14 mouse cellular contexts compared by ENCODE assay signal in the genomic region with DNA sequence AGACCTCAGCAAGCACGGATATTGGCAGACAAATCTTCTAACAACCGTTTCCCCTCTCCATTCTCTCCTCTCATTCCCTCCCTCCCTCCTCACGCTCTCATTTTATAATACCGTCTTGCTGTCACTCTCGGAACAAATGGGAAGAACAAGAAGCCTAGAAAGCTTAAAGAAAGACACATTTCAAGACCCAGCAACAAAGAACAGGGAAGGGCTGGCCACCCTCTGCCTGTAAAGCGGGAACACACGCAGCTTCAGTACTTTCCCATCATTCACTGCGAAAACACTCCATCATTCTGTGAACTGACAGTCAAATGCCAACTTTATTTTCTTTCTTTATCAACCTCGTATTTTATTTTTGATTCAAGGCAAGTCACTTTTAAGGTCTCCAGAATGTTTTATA.
DNase-seq lines count a peak whose midpoint lies in the region; ATAC-seq lines count a peak whose summit lies in the region.
"Had no signal": no experiment of that assay in that cellular context is flagged by ENCODE, and none has a peak within 500 bp of the region (broad histone marks: within the 10 kb centered on the region; RNA-seq: fewer than 3 reads in every experiment).

No protein-coding gene starts in this region.

- no peak overlapping the region for H3K4me2 ChIP-seq in kidney, embryonic 14.5 days (replicated peaks; ENCODE audit: low read depth, low read length)
- H3K4me2 ChIP-seq in embryonic facial prominence, embryonic 15.5 days (replicated peaks) = 0 out of 2 replicates have a peak overlapping the region, but pooled peaks have one; percentile 8
- H3K4me2 ChIP-seq in limb, embryonic 15.5 days = peak overlapping the region; percentile 20; the same call in 1 of the 2 replicates
- H3K4me2 ChIP-seq in neural tube, embryonic 12.5 days (replicated peaks) = peak overlapping the region; percentile 37
- H3K4me2 ChIP-seq: kidney, embryonic 15.5 days had no signal

- WGBS in kidney, embryonic 14.5 days = 38% methylated on average over 9 of the region's 9 CpGs
- WGBS in embryonic facial prominence, embryonic 15.5 days = 25% methylated on average over 9 of the region's 9 CpGs
- WGBS in limb, embryonic 15.5 days = 20% methylated on average over 9 of the region's 9 CpGs
- 18% methylated on average over 9 of the region's 9 CpGs for WGBS in neural tube, embryonic 12.5 days

- ATAC-seq in kidney, embryonic 14.5 days (ENCODE audit: low FRiP score, low TSS enrichment) = peak; percentile 57; the same call in 1 of the 2 replicates
- ATAC-seq in embryonic facial prominence, embryonic 15.5 days (ENCODE audit: insufficient number of reproducible peaks, low FRiP score, low TSS enrichment, low read depth) = no peak
- ATAC-seq in limb, embryonic 15.5 days (ENCODE audit: insufficient number of reproducible peaks, low FRiP score, low TSS enrichment, low read depth) = no peak
- no peak for ATAC-seq in neural tube, embryonic 12.5 days (ENCODE audit: low FRiP score, low read depth)
- ATAC-seq in granulocyte monocyte progenitor cell, adult 5-6 weeks (replicated peaks; ENCODE audit: poor library complexity, severe bottlenecking) = no peak

- no peaks in the 10 kb centered on the region for H3K4me1 ChIP-seq in kidney, embryonic 14.5 days (ENCODE audit: control insufficient read depth, insufficient read depth, low read length)
- H3K4me1 ChIP-seq in embryonic facial prominence, embryonic 15.5 days = no peaks in the 10 kb centered on the region
- no peaks in the 10 kb centered on the region; the same call in 1 of the 2 replicates for H3K4me1 ChIP-seq in limb, embryonic 15.5 days
- 0 out of 2 replicates have a peak, but pooled peaks cover 4% of the 10 kb centered on the region for H3K4me1 ChIP-seq in neural tube, embryonic 12.5 days
- H3K4me1 ChIP-seq: kidney, embryonic 15.5 days had no signal

- H3K4me3 ChIP-seq in kidney, embryonic 14.5 days (ENCODE audit: low read length) = no peak overlapping the region
- no peak overlapping the region for H3K4me3 ChIP-seq in embryonic facial prominence, embryonic 15.5 days (replicated peaks)
- no peak overlapping the region for H3K4me3 ChIP-seq in limb, embryonic 15.5 days
- no peak overlapping the region for H3K4me3 ChIP-seq in neural tube, embryonic 12.5 days
- H3K4me3 ChIP-seq: kidney, embryonic 15.5 days had no signal

- H3K27ac ChIP-seq in kidney, embryonic 14.5 days (ENCODE audit: low read depth, low read length) = no peak overlapping the region
- H3K27ac ChIP-seq in embryonic facial prominence, embryonic 15.5 days (replicated peaks) = no peak overlapping the region
- no peak overlapping the region for H3K27ac ChIP-seq in limb, embryonic 15.5 days
- H3K27ac ChIP-seq in neural tube, embryonic 12.5 days = no peak overlapping the region
- H3K27ac ChIP-seq: kidney, embryonic 15.5 days had no signal

- H3K27me3 ChIP-seq in kidney, embryonic 14.5 days (ENCODE audit: control insufficient read depth, insufficient read depth, low read length) = no peaks in the 10 kb centered on the region
- H3K27me3 ChIP-seq in embryonic facial prominence, embryonic 15.5 days = no peaks in the 10 kb centered on the region
- H3K27me3 ChIP-seq in limb, embryonic 15.5 days = no peaks in the 10 kb centered on the region
- H3K27me3 ChIP-seq in neural tube, embryonic 12.5 days (replicated peaks) = no peaks in the 10 kb centered on the region
- H3K27me3 ChIP-seq: kidney, embryonic 15.5 days had no signal

- H3K9ac ChIP-seq in kidney, embryonic 14.5 days (ENCODE audit: low read depth, low read length) = no peak overlapping the region
- no peak overlapping the region for H3K9ac ChIP-seq in embryonic facial prominence, embryonic 15.5 days
- no peak overlapping the region for H3K9ac ChIP-seq in limb, embryonic 15.5 days
- H3K9ac ChIP-seq in neural tube, embryonic 12.5 days = no peak overlapping the region
- H3K9ac ChIP-seq: kidney, embryonic 15.5 days had no signal

- no peaks in the 10 kb centered on the region for H3K9me3 ChIP-seq in kidney, embryonic 14.5 days (ENCODE audit: control insufficient read depth, low read length)
- no peaks in the 10 kb centered on the region for H3K9me3 ChIP-seq in embryonic facial prominence, embryonic 15.5 days (replicated peaks)
- no peaks in the 10 kb centered on the region for H3K9me3 ChIP-seq in limb, embryonic 15.5 days
- H3K9me3 ChIP-seq in neural tube, embryonic 12.5 days = no peaks in the 10 kb centered on the region
- H3K9me3 ChIP-seq: kidney, embryonic 15.5 days had no signal

- no peak for DNase-seq in kidney, adult 9 months
- no peak for DNase-seq in thymus, postnatal 0 days (ENCODE audit: low spot score)
- no peak for DNase-seq in adipocyte (ENCODE audit: low spot score)
- DNase-seq: cerebellum, postnatal 25 days; gastrocnemius, postnatal 36 days; lung, postnatal 14 days; right cerebral cortex, adult 18-20 months; thymus, postnatal 4 days had no signal

- no peaks in the 10 kb centered on the region for H3K36me3 ChIP-seq in kidney, embryonic 14.5 days (ENCODE audit: control insufficient read depth, insufficient read depth, low read length)
- no peaks in the 10 kb centered on the region for H3K36me3 ChIP-seq in embryonic facial prominence, embryonic 15.5 days
- H3K36me3 ChIP-seq in limb, embryonic 15.5 days = no peaks in the 10 kb centered on the region
- H3K36me3 ChIP-seq in neural tube, embryonic 12.5 days = no peaks in the 10 kb centered on the region
- H3K36me3 ChIP-seq: kidney, embryonic 15.5 days had no signal
